Mouse (Mus musculus) cerebellum, postnatal 25 days (tissue): ENCODE results near the gene Mcpt1.
"Not testable (repeated sequence)": the region's sequence is repeated elsewhere in the genome, so short reads cannot be mapped to it uniquely, and the experiment has no call there.

Experiments
- DNase-seq, 2 experiments: peaks; one replicate each; pipeline ENCODE4 v3.0.0; 2021; ENCODE audit warnings: mixed read lengths in 2 of 2

Mcpt1 gene

DNA sequence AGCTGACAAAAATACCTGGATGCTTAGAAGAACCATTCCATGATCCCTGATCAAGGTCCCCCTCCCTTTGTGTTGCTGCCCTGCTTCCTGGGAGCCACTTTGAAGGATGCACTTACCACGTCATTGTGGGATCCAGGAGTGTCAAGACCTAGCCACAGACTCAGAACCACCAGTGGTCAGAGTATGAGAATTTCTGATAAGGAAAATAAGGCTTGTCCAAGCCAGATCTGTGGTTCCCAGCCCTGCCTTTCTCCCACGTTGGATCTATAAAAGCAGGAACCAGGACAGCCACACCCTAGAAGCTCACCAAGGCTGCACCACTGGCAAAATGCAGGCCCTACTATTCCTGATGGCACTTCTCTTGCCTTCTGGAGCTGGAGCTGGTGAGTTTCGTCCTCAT is at the start of gene Mcpt1:
Gene Mcpt1, plus strand, starts transcription at position 301 of the 400 bp plus-strand sequence.
- not testable (repeated sequence) for DNase-seq

DNA sequence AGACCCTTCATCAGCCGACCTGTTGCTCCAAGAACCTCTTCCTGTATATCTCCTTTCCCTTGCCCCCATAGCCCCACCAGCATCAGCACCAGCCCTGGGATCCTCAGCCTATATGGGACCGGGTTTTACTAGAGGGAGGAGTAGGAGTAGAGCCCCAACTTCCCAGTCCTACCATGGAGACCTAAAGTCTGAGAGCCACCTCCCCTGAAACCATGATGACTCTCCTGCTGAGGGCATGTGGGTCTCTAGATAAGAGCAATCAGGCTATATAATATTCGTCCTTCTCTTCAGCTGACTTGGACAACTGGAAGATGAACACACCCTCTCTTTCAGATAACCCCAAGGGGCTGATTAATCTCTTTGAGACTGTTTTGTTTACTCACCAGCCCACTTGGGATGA is 30.3 kb upstream of the Mcpt1 start:
- DNase-seq: not testable (repeated sequence)

DNA sequence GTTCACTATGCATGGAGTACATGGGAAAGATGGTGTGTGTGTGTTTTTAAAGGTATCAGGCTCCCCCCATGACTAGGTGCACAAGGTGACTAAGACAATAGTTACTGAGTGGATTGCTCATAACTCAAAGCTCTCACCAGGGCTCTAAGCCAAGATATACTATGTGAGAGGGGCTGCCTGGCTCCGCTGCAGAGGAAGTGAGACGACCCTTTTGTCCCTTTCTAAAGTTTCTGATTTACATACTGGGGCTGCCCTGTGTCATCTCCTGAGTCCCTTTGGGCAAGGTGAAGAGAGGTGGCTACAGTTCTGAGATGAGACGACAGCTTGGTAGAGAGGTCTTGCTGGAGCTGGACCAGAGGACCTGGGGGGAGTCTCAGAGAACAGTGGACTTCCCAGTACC is 4.6 kb upstream of the Mcpt1 start:
- DNase-seq: no peak

DNA sequence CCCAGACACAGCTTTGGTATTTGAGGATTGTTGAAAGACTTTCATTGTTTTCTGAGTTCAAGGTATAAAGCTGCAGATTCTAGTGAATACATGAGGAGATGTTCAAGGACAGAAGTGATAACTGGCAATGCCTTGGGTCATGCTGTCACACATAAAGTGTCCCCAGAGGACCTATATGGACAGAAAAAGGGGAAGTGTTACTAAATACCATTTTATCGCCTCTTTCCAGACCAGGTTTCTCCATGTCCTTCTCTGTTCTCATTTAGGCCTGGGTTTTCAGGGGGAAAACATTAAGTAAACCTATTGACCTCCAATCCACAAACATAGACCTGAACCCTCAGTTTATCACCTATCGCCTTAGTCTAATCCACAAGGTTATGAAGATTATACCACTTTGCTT is 3.8 kb upstream of the Mcpt1 start:
- DNase-seq: no peak

DNA sequence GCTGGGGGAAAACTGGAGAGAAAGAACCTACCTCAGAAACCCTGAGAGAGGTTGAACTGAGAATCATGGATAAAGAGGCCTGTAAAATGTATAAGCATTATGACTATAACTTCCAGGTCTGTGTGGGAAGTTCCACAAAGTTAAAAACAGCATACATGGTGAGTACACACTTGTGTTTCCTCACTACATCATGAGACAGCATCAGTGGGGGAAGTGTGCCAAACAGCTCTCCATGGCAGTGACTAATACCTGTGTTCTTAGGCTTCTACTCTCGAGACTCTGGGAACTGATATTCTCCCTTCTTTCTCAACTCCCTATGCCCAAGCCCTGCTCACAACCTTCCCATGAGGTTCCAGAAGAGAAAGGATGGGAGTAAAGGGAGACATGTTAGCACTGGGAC is 1.7 kb downstream of the Mcpt1 start:
- DNase-seq: no peak

DNA sequence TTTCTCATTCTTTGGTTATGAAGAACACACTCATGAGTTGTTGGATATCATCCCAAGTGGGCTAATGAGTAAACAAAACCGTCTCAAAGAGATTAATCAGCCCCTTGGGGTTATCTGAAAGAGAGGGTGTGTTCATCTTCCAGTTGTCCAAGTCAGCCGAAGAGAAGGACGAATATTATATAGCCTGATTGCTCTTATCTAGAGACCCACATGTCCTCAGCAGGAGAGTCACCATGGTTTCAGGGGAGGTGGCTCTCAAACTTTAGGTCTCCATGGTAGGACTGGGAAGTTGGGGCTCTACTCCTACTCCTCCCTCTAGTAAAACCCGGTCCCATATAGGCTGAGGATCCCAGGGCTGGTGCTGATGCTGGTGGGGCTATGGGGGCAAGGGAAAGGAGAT is 3.5 kb downstream of the Mcpt1 start:
- DNase-seq: not testable (repeated sequence)

DNA sequence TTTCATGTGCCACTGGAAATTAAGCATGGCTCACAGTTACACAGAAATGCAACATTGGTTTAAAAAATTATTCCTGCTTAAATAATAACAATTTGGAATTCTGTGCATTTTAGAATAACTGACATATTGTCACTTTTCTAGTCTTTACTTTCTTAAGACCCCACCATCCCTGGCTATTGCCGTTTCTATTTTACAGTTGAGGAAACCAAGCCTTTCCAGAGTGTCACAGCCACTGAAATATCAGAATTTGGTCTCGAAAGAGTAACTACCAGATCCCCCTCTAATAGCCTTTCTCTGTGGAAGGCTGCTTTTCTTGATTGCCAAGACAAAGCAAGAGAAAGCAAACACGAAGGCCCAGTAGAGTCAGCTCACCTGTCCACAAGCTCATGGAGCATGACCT is 12.6 kb downstream of the Mcpt1 start, which contains the start of gene Mcpt9:
Gene Mcpt9, minus strand, starts transcription at position 101 of the 400 bp plus-strand sequence.
- DNase-seq: not testable (repeated sequence)

DNA sequence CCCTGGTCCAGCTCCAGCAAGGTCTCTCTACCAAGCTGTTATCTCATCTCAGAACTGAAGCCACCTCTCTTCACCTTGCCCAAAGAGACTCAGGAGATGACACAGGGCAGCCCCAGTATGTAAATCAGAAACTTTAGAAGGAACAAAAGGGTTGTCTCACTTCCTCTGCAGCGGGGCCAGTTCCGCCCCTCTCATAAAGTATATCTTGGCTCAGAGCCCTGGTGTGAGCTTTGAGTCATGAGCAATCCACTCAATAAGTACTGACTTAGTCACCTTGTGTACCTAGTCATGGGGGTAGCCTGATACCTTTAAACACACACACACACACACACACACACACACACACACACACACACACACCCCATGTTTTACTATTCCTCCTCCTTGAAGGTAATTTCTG is 16.7 kb downstream of the Mcpt1 start:
- no peak for DNase-seq

DNA sequence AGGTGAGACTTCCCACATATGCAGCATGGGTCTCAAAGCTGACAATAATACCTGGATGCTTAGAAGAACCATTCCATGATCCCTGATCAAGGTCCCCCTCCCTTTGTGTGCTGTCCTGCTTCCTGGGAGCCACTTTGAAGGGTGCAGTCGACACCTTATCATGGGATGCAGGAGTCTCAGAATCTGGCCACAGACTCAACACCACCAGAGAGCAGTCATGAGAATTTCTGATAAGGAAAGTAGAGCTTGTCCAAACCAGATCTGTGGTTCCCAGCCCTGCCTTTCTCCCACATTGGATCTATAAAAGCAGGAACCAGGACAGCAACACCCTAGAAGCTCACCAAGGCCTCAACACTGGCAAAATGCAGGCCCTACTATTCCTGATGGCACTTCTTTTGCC is 24.0 kb downstream of the Mcpt1 start, which contains the start of gene Mcpt2:
Gene Mcpt2, plus strand, starts transcription at position 250 of the 400 bp plus-strand sequence.
- DNase-seq: not testable (repeated sequence)

DNA sequence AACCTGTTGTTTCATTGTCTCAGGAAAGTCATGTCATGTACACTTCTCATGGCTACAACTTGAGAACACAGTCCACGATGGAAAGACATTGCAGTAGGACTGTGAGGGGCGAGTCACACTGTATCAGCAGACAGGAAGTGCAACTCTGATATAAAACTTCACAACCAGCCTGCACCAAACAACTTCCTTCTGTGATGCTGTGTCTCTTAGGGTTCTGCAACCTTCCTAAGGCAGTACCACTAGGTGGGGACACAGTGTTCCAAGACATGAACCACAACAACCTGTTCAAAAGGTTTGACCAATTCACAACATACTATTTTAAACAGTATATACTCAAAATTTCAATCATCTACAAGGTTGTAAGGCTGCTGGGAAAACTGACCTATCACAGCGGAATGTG is 37.6 kb downstream of the Mcpt1 start:
- no peak for DNase-seq

DNA sequence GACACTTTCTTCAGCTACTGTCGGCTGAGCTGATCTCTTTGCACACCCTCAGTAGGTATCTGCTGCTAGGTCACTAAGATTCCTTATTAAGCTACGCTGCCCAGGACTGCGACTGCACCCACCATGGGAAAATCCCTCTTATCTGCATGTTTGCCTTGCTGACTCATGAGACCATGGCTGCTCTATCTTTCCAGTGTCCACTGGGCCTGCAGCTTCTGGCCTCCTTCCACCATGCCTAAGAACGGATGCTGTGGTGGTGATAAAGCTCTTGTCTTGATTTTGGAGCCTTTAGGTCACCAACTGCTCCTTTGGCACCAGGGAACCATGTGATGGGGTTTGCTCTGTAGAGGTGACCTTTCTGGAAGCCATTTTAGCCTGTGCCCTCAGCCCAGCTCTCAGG is 40.0 kb downstream of the Mcpt1 start:
- no peak for DNase-seq

DNA sequence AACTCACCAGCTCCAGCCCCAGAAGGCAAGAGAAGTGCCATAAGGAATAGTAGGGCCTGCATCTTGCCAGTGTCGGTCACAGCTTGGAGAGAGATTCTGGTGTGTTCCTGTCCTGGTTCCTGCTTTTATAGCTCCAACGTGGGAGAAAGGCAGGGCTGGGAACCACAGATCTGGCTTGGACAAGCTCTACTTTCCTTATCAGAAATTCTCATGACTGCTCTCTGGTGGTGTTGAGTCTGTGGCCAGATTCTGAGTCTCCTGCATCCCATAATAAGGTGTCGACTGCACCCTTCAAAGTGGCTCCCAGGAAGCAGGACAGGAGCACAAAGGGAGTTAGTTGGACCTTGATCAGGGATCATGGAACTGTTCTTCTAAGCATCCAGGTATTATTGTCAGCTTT is 44.4 kb downstream of the Mcpt1 start, which contains the start of gene Mcpt4:
Gene Mcpt4, minus strand, starts transcription at position 101 of the 400 bp plus-strand sequence.
- not testable (repeated sequence) for DNase-seq
